Mouse (Mus musculus) megakaryocyte-erythroid progenitor cell, adult 5 weeks (primary cell): ENCODE measurements around the gene Usp8. TPM values are rescaled to one million over a fixed set of nuclear protein-coding genes. Genes with fewer than 3 reads are reported as not detected.

Experiments
- polyA plus RNA-seq: library from polyadenylated mRNA; stranded (reverse); fragments of >175 nt; gene quantifications from 2 replicates; pipeline ENCODE4 v1.2.3, GENCODE M21; 2012

Gene Usp8
- polyA plus RNA-seq, result 18.0 and 18.6 TPM in 2 replicates

DNA sequence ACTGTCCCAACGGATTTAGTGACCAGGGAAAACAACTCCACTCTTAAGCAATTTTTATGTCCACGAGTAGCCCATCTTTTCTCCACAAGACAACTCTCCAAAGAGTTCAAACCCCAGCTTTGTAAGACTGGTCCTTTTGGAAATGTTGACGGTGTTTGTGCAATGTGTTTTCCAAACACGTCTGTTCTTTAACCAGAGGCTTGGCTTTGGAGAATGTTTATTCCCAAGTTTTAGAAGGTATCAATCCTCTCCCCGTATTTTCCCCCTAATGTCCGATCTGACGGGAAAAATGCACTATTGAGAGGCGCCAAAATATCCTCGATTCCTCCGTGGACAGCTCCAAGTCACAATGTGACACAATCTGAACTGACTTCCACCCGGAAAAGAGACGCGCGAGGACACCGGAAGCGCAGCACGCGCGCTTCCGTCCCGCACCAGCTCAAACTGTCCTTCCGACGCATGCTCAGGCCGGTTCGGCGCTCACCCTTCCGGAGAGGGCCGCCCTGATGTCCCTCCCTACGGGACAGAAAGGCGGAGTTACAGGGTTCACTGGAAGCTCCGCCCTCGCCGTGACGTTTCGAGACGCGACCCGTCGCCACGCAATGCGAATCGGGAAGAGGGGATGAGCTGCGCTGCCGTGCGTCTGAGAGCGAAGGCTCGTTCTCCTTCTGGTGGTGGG, at the start of gene Usp8:
Gene Usp8, plus strand, starts transcription at position 570 of the 679 bp plus-strand sequence.

GRCm38 (mm10) chr2:126676122-126676515, 31.0 kb upstream of the Usp8 start, which contains the start of gene Gabpb1:
TSS of gene Gabpb1 (minus strand) at chr2:126676337.

DNA sequence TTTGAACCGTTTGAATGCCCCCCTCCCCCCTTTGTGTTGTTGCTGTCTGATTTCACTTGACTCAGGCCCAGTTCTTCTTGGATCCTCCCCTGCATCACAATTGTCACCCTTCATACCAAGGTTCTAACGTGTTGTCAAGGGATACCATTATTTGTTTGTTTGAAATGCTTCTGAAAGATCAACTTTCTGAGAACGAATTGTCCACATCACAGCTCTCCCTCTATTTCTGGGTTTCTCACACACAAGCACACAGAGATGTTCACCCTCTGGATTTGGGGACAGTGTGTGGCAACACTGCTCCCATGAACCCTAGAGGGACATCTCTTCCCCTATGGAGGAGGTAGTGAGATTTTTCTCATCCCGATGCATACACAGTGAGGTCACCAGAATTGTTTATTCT, 76.2 kb downstream of the Usp8 start, which contains the start of gene Usp50:
Gene Usp50, minus strand, starts transcription at position 101 of the 400 bp plus-strand sequence.

Other genes with a start within 250 kb of the Usp8 start
- 4.6 and 7.0 TPM in 2 replicates for gene Atp8b4, start 206.7 kb upstream of the Usp8 start, polyA plus RNA-seq
- 0.06 and 0.25 TPM in 2 replicates for gene Slc27a2, start 154.9 kb upstream of the Usp8 start, polyA plus RNA-seq
- 47.9 and 53.0 TPM in 2 replicates for gene Hdc, start 88.0 kb upstream of the Usp8 start, polyA plus RNA-seq
- gene Gabpb1, start 31.0 kb upstream of the Usp8 start, polyA plus RNA-seq, result 5.1 and 7.6 TPM in 2 replicates
- 0.04 and 0.06 TPM in 2 replicates for gene Usp50, start 76.1 kb downstream of the Usp8 start, polyA plus RNA-seq
- gene Trpm7, start 168.9 kb downstream of the Usp8 start, polyA plus RNA-seq, result 8.8 and 10.8 TPM in 2 replicates
- 4.4 and 4.8 TPM in 2 replicates for gene Sppl2a, start 225.9 kb downstream of the Usp8 start, polyA plus RNA-seq